Mouse (Mus musculus) cerebellum, postnatal 36 days (tissue): ENCODE data around the gene Serping1.
"Not testable (repeated sequence)": the region's sequence is repeated elsewhere in the genome, so short reads cannot be mapped to it uniquely, and the experiment has no call there.

ENCODE experiments used
- DNase-seq, 2 experiments: peaks; one replicate each; pipeline ENCODE4 v3.0.0; 2021 to 2022; ENCODE audit warnings: mixed read lengths in 2 of 2

The Serping1 gene

DNA sequence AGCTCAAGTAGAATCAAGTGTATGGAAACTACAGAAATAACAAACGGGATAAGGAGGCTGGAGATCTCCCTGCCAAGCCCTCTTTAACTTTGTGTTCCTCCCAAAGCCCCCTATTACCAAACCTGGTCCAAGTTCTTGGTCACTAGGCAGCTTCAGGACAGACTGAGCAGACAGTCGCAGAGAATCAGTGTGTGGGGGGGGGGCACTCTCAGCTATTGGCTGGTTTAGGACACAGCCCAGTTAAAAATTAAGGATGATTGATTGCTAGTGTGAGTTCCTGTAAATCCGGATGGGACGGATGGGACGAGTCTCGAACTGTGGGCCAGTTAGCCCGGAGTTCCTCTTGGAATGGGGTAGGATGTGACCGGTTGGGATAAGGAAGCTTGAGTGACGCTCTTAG, at the start of gene Serping1:
Gene Serping1, minus strand, starts transcription at position 204 of the 400 bp plus-strand sequence.
- DNase-seq = no peak

DNA sequence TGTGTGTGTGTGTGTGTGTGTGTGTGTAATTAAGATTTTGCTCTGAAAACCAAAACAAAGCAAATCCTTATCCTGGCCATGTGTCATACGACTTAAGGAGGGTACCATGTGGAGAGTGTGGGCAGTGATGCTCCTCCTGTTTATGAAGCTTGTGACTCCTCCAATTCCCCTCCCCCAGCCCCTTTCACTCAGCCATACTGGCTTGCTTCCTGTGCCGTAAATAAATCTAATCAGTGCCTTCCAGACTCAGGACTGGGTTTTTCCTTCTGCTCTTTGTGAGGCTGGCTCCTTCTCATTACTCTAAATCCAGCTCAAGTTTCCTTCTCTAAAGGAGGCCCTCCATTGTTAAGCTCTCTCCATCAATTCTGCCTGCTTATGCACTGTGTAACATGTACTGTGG, 48.0 kb upstream of the Serping1 start:
- DNase-seq = no peak

DNA sequence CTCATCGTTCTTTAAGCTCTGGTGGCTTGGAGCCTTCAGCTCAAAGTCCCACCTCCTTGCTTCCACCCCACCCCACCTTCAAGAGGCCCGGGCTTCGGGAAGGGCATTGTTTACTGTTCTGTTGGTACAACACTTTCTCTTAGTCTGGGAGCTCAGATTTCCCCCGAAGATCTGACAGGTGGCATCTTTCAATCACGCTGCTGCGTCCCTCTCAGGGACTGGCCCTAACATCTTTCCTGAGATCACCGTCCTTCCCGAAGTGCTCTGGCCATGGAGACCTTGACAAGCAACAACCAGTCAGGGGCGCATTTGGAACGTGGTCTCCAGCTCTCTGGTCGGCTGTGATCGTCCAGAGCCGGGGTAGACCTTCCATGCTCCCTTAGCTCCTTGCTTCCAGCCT, 47.3 kb upstream of the Serping1 start, which contains the start of gene Smtnl1:
Gene Smtnl1, minus strand, starts transcription at position 101 of the 400 bp plus-strand sequence.
- no peak for DNase-seq

DNA sequence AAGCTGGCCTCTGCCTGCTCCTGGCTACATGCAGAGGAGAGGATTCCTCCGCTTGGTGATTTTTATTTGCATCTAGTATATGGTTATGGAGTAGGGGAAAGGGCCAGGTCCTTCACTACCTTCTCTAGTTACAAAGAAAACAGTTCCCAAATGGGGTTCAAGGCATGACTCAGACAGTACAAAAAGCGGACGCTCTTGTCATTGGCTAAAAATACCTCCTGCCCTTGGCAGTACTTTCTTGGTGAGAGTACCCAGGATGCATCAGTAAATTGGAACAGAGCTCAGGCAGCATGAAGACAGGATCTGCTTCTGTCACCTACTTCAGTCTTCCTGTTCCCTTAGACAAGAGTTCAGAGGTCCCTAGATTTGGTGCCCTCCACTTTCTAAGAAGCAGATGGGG, 44.6 kb upstream of the Serping1 start:
- no peak for DNase-seq

DNA sequence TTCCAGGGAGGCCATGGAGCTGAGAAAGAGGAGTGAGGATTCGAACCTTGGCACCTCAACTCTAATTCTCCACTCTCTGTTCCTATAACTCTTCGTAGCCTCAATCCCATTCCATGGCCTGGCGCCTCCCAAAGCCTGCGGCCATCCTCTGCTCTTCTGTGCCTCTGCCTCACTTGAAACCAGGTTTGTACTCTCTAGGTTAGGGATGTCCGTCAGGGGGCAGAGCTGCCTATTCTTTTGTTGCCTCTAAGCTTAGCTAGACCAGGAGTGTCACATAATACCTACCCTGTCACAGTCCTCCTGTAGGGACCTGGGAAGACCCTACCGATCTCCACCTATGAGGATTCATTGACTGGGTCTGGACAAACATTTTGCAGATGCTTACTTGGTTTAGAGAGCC, 37.4 kb upstream of the Serping1 start:
- DNase-seq = no peak

DNA sequence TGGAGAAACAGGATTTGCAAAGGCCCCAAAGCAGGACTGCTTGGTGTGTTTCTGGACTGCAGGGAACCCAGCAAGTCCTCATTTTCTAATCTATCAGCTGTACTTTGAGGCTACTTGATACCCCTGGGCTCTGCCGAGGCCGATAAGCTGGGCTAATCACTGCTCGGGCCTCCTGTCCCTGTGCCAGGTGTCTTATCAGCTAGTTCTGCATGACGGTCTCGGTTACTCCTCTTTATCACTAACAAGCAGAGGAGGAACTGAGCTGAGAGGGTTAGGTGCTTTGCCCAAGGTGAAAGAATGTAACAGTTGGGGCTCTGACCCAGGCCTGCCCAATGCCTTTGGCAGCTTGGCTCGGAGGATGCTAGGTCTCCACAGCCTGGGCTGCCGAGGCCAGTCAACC, 36.6 kb upstream of the Serping1 start:
- no peak for DNase-seq

DNA sequence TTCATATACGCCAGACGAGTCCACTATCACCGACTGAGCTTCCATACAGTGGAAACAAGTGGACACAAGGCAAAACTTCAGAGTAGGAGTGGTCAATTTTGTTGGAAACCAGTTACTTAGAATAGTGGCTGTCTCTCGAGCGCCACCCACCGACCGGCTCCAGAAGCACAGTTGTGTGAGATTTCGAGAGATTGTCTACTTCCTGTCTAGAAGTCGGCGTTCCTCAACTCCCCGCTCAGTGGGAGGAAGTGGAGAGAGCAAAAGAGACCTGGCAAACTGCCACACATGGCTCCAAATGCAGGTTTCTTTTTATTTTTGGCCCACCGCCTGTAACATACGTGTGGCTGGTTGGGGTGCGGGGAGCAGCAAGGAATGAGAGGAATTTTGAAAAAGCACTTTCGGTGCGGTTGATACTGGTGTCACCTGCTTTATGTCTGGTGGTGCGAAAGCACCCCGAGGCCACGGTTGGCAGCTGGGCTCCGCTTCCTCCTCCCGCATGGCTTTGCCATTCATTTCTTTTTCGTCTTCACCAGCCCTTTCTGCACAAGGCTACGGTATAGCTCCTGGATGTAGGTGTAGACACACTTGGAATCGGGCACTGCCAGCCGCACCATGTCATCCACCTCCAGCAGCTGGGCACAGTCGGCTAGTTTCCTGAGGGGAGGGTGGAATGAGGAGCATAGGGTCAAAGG, 35.8 kb upstream of the Serping1 start:
- peak; percentile 77 for DNase-seq

DNA sequence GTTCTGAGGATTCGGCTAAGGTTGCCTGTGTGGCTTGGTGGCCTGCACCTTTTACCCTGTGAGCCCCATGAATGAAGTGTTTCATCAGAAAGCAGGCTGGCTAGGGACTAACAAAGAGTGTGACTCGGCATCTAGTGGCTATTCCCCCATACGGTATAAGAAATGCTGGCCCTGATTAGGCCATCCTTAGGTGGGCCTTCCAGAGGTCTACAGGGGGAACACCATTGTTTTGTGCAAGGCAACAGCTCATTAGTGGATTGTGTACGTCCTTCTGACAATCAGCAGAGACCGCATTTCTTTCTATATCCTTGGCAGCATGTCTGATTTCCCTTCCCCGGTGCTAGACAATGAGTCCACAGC, 35.3 kb upstream of the Serping1 start:
- no peak for DNase-seq

DNA sequence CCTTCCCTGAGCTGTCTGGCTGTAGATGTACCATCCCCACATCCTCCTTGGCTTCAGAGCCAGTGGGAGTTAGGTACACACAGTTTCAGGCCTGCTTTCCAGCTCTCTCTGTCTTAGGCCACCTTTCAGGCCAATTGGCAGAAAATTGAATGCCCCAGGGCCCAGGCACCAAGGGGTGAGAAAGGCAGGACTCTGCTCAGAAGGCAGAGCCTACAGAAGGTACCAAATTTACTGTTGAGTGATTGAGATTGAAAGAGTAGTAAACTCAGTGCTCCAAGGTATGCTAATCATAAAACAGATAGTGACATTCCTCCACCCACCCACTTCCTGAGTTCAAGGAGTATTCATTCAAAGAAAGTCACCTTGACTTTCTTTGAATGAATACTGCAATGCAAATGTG, 34.1 kb upstream of the Serping1 start:
- no peak for DNase-seq

DNA sequence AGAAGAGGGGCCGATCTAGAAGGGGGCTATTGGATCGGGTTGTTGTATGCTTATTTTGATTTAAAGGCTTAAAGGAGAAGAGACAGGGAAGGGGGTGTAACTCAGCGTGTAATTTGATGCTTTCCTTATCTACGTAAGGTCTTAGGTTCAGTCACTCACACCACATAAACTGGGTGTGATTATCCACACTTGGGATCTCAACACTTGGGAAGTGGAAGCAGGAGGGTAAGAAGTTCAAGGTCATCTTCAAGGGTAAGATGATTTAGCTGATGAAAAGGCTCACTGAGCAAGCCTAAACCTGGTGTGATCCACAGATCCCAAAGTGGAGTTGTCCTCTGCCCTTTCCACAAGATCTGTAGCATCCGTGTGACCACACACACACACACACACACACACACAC, 31.3 kb upstream of the Serping1 start:
- no peak for DNase-seq

DNA sequence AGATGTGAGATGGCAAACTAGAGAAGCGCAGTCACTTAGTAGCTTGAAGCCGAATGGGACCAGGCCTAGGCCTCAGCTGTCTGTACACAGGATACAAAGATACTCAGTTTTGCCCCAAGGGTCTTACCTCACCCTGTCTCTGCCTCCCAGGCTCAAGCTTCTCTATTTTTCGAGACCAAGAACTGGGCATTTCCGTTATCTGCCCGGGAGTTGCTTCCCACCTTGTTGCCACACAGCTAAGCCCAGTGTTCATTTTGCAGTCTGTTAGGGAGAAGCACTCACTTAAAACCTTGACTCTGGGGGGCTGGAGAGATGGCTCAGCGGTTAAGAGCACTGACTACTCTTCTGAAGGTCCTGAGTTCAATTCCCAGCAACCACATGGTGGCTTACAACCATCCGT, 28.7 kb upstream of the Serping1 start:
- DNase-seq = no peak

DNA sequence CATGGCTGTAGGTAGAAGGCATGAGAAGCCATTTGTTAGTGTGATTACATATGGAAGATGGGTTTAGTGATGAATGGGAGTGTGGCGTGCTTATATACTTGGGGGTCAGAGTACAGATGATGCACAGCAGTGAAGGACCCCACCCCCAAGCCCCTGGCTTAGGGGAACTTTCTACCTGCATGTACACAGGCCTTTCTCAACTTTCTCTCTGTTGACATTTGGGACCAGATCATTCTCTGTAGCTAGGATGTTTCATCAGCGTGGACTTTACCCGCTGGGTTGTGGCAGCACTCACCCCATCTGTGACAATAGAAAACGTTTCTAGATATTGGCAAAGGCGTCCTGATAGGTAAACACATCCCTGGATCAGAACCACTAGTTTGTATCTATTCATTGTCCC, 26.0 kb upstream of the Serping1 start:
- DNase-seq = not testable (repeated sequence)

DNA sequence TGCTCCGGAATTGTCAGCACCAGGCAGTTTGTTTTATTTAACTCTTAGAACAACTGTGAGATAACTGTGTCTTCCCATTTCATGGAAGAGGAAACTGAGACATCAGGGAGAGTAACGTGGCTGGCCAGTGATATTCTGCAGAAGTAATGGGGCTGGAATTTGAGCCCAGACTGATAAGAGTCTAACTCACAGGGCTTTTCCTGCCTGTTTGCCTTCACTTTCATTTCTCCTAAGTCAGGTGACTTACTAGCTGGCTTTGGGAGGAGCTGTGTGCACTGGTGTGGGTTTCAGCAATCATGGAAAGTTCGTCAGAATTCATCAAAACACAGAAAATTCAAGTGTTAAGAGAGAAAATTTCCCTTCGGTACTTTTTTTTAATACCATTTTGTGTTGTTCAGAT, 25.1 kb upstream of the Serping1 start:
- DNase-seq = no peak

DNA sequence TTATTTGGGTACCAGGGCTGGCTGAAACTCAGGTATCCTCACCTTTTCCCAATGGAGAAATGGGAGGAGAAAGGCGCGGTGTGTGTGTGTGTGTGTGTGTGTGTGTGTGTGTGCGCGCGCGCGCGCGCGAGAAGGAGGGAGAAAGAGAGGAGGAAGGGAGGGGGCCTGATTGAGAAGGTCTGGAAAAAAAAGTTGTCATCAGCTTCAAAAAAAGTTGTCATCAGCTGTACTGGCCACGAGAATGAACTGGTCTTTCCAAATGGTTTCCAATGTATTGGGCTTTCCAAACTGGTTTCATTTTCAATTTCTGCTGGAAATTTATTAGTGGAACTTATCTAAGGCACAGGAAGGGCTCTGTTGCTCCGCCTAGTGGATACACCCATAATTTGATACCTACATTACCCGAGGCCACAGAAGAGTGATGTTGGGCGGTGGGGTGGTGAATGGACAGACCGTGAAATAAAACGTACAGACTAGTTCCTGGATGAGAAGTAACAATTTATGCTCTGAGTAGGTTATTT, 23.9 kb upstream of the Serping1 start:
- DNase-seq = peak; percentile 52 to 72

DNA sequence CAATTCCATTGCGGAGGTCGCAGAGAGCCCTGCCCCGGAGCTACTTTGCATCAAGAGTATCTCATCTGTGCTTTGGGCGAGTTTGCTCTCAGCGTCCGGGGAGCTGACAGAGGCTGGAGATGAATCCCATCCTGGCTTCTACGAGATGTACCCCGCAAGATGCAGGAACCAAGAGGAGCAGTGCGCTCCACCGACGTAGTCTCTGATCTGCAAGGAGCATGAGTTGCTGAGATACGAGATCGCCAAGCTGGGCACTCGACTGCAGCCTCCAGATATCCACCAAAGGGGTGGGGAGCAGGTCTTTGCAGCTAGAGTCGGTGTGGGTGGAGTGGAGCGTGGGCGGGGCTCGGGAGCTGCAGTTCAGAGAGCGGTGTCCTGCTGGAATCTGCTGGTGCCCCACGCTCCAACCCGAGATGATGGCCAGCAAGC, 23.3 kb upstream of the Serping1 start, which contains the start of gene Ube2l6:
Gene Ube2l6, plus strand, starts transcription at position 336 of the 429 bp plus-strand sequence.
- peak; percentile 55 to 63 for DNase-seq

DNA sequence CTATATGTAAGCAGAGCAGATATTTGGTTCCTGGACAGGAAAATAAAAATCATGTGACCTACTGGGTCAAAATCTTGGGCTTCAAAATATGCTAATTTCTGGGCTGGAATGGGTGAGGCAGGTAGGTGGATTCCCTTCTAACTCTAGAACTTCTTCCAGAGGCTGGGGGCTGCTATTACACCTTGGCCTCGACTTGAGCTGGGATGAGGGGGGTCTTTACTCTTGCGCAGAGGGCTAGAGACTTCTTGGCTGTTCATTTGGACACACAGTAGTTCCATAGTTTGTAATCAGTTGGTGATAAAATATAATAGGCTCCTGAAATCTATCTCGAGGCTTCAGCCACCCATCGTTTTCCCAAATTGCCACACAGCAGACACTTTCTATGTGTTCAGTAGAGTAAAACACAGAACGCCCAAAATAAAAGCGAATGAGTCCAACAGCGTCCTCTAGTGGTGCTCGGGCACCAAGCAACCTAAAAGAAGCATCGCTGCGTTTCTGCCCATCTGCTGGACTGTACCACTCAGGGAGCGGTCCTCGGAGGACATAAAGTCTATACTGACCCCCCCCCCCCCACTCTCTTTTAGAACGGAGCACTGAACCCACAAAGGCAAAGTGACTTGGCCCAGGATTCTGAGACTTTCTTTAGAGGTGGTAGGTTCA, 22.7 kb upstream of the Serping1 start:
- DNase-seq = peak; percentile 81 to 87

DNA sequence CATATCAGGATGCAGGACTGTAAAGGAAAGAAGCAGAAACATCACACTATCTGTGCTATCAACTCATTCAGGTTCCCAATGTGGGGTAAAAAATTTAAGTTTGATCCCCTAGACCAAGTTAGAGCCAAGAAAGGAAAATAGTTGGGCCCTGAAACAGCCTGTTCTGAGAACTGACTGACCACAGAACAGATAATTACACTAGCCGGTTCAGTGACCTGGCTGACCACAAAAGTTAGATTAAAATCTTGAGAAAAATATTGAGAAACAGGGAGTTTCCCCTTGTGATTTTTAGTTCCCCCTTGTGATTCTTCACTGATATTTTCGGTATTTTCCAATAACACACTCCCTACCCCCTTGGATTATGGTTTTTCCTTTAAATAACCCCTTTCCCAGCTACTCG, 18.6 kb upstream of the Serping1 start:
- no peak for DNase-seq

DNA sequence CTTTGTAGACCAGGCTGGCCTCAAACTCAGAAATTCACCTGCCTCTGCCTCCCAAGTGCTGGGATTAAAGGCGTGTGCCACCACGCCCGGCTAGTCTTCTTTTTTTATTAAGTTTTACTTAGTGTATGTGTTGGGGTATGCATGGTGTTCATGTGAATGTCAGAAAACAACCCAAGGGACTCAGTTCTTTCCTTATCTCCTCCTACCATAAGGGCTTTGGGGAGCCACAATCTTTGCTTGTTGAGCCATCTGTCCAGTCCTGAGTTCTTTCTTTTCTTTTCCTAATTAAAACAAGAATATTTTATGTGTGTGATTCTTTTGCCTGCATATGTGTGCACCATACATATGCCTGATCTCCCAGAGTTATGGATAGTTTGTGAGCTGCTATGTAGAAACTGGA, 17.9 kb upstream of the Serping1 start:
- no peak for DNase-seq

DNA sequence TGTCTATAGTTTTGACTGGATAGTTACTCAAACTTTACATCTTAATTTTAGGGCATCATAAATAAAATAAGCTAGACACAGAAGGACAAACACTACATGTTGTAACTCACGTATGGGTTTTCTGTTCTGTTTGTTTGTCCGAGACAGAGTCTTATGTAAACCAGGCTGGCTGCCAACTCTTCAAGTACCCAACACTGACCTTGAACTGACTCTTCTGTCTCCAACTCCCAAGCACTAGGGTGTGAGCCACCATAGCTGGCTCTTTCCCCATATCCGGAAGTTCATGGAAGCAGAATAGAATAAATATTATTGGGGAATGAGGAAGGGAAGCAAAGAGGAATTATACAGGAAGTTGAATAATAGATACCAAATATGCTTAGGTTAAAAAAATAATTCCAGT, 17.3 kb upstream of the Serping1 start:
- no peak for DNase-seq

DNA sequence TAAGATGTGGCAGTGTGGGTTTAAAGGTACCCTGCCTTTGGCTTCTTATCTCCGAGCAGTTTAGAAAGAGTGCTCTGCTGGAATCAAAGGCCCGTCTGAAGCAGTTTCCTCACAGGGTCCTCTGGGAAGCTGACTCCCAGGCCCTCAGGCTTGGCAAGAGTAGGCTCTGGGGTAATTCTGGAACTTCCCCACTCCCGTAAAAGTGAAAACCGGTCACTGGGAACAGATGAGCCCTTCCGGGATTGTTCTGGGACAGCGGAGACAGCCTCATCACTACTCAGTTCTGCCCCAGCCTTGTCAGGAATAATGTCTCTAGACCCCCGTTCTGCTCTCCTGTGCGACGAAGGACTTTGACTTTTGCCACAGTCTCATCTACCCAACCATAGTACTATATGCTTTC, 15.2 kb upstream of the Serping1 start:
- DNase-seq = no peak

DNA sequence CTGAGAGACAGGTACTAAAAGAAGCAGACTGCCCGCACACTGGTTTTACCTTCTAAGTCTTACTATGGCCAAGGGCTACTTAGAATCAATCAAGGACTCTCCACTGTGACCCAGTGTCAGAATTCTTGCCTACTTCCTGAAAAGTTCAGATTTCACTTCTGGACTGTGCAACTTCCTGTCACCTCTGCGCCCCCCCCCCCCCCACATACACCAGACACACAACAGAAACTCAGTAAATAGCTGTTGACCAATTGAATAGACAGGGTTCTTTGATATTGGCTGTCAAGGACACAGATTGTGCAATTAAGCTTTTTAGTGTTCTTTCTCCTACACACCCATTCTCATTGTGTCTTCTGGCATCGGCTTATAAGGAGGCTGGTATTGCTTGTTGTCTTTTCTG, 13.1 kb upstream of the Serping1 start:
- no peak for DNase-seq

DNA sequence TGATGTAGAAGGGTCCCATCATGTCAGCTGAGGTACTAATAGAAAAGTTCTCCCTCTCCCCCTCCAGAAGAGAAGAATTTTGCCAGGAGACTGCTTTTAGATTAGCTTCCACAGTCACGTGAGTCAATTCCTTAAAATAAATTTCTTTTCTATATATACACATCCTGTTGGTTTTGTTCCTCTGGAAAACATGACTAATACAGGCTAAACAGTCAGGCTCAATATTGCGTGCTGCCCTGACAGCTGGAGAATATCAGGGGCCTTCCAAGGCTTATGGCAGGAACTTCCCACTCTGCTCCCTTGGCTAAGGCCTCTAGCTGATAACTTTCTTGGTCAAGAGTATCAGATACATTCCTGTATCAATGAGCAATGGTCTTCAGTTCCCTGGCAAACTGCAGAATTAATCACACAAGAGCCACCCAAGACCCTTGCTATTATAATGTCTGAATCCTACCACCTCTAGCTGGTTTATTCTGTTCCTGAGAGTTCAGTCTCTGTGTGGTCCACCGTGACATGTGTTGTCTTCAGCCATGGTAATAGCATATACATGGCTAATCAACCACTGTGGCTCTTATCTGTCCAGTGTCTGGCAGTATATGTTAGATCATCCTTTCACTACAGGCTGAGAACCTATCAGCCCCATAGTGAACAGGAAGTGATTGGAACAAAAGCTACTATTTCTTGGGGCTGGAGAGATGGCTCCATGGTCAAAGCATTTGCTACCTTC, 8.8 kb upstream of the Serping1 start:
- DNase-seq = no peak

DNA sequence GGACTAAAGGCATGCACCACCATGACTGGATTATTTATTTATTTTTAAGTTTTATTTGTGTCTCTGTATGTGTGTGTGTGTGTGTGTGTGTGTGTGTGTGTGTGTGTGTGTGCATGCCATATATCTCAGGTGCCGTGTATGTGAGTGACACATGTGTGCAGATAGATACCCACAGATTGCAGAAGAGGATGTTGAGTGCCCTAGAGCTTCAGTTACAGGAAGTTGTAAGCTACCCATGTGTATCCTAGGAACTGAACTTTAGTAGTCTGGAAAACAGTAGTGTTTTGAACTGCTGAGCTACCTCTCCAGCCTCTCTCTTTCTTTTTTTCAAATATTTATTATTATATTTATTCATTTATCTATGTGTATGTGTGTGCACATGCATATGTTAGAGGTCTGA, 8.1 kb upstream of the Serping1 start:
- no peak for DNase-seq

DNA sequence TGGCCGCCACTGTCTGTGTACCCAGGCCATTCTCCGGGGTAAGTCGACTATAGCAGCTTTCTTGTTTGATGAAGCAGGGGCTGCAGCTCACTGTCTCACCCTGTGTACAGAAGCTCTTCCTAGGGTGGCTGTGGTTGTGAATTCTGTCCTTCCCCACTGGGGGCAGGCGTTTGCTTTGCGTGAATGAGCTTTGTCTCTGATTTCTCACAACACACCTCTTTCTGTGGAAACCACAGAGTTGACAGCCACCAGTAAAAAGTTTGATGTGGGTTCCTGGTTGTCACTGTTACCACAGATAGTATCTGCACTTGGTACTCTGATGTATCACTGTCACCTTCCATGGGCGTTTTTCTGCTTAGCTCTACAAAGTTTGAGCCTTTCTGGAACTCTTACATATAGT, 4.0 kb upstream of the Serping1 start:
- no peak for DNase-seq
